Mouse (Mus musculus): Measurements from ENCODE around the gene Glmp.
"Not testable (repeated sequence)": the region's sequence is repeated elsewhere in the genome, so short reads cannot be mapped to it uniquely, and the experiment has no call there.

Gene Glmp

DNA sequence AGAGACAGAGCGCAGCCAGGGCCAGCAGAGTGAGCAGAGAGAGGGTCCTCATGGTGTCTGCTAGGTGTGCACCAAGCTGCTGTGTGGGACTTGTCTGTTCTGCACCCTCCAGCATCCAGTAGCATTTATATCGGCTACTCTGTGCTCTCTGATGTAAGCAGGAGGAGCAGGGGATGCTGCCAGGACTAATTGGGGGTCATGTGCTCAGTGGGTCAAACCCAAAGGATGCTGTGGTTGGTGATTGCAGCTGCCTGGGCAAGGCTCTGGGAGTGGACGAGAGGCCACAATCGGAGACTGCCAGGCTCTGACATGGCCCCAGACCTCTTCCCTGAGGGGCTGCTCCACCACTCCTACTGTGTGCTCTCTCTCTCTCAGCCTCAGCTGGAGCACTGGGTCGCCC, 53.8 kb downstream of the Glmp start, which contains the start of gene Bglap2:
Bglap2 (minus strand) TSS at position 101 of the 400 bp plus-strand sequence.
- not testable (repeated sequence) for DNase-seq

All from kidney, adult 8-10 months (tissue).